Mouse (Mus musculus): ENCODE results near the gene Banp. TPM values are rescaled to one million over a fixed set of nuclear protein-coding genes. Genes with fewer than 3 reads are reported as not detected.

The Banp gene
- polyA plus RNA-seq, 1 experiment from 2014 or later: 25.3 TPM

DNA sequence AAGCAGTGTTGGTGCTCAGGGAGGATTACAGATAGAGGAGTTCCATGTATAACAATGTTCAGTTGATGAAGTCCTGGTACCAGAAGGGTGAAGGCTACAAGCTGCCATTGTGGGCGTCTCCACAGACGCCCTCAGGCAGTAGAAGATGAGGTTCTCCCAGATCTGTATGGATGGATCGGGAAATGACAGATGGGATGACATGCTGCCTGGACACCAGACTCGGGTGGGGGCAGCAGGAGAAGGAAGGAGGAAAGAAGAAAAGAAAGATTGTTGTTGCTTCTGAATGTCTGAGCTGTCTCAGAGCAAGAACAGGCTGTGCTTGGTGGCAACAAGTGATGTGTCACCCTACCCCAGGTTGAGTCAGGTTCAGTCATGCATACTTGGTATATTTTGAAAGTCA, 78.6 kb downstream of the Banp start:
- no peak overlapping the region for H3K27ac ChIP-seq
- ATAC-seq (replicated peaks; ENCODE audit: insufficient number of reproducible peaks, insufficient read depth, low FRiP score, low read depth): no peak
- WGBS: 74% methylated on average over 4 of the region's 4 CpGs
- no peak overlapping the region for H3K9ac ChIP-seq
- H3K36me3 ChIP-seq: peaks cover 29% of the 10 kb centered on the region
- H3K4me1 ChIP-seq (replicated peaks): peaks cover 11% of the 10 kb centered on the region; the same call in 1 of the 2 replicates
- H3K4me3 ChIP-seq: no peak overlapping the region
- no peaks in the 10 kb centered on the region for H3K27me3 ChIP-seq
- H3K4me2 ChIP-seq: no peak overlapping the region
- no peaks in the 10 kb centered on the region for H3K9me3 ChIP-seq (replicated peaks)

DNA sequence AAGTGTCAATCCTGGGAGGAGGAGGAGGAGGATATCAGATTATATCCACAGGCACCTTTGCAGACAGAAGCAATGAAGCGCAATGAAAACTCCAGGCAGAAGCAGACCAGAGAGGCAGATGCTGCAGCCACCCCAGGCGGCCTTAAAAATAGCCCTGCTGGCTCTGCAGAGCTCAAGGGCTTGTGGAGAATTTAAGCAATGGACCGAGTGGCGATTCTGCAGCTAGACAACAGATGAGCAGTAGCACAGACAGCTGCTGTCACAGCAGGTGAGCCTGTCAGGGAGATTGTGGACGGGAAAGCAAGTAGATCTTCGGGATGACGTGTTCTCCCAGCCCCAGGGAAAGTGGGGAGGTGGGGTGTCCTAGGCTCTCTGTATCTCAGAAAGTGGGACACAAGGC, 81.4 kb downstream of the Banp start:
- H3K36me3 ChIP-seq: peaks cover 8% of the 10 kb centered on the region
- H3K27ac ChIP-seq: no peak overlapping the region
- WGBS: 41% methylated on average over 7 of the region's 7 CpGs
- H3K4me1 ChIP-seq (replicated peaks): peaks cover 21% of the 10 kb centered on the region
- no peak overlapping the region for H3K4me2 ChIP-seq
- no peak for ATAC-seq (replicated peaks; ENCODE audit: insufficient number of reproducible peaks, insufficient read depth, low FRiP score, low read depth)
- H3K4me3 ChIP-seq: no peak overlapping the region
- H3K9ac ChIP-seq: no peak overlapping the region
- no peaks in the 10 kb centered on the region for H3K27me3 ChIP-seq
- no peaks in the 10 kb centered on the region for H3K9me3 ChIP-seq (replicated peaks)

DNA sequence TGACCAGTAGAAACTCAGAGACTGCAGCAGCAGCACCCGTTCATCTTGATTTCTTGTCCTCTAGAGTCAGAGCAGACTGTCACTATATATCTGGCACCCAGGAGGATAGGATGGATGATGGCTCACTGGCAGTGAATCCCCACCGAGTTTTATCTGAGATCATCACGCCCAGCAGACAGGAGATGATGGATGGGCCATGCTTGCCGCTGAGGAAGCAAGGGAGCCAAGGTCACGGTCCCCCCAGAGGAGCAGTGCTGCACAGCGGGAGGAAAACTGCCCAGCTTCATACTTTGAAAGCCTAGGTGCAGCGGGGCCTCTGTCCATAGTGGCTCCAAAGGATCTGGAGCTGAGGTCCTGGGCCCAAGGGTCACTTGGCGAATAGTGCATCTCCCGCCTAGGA, 83.2 kb downstream of the Banp start:
- ATAC-seq (replicated peaks; ENCODE audit: insufficient number of reproducible peaks, insufficient read depth, low FRiP score, low read depth): no peak
- H3K4me3 ChIP-seq: no peak overlapping the region
- no peaks in the 10 kb centered on the region for H3K36me3 ChIP-seq
- H3K9me3 ChIP-seq (replicated peaks): no peaks in the 10 kb centered on the region
- peaks cover 36% of the 10 kb centered on the region for H3K4me1 ChIP-seq (replicated peaks)
- 34% methylated on average over 9 of the region's 9 CpGs for WGBS
- H3K27me3 ChIP-seq: no peaks in the 10 kb centered on the region
- H3K4me2 ChIP-seq: no peak overlapping the region
- H3K9ac ChIP-seq: no peak overlapping the region
- H3K27ac ChIP-seq: no peak overlapping the region

DNA sequence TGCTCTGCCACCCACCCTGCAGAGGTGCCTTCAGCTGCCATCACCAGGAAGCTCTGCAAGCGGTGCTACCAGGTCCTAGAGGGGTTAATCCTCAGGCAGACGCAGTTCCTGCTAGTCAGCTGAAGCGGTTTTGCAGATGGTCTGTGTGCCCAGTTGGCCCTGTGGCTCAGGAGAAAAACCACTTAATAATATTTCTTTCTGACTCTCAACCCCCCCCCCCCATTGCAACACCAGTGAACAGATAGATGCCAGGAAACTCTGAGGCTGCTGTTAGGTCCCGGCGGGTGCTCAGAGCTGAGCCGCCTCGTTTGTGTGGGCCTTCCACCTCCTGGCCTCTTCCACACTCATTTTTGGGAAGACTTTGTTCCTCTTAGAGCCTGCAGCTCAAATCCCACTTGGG, 86.0 kb downstream of the Banp start:
- no peak overlapping the region for H3K4me3 ChIP-seq
- ATAC-seq (replicated peaks; ENCODE audit: insufficient number of reproducible peaks, insufficient read depth, low FRiP score, low read depth): no peak
- 75% methylated on average over 7 of the region's 7 CpGs for WGBS
- no peak overlapping the region for H3K4me2 ChIP-seq
- H3K36me3 ChIP-seq: no peaks in the 10 kb centered on the region
- peaks cover 39% of the 10 kb centered on the region for H3K4me1 ChIP-seq (replicated peaks)
- no peak overlapping the region for H3K9ac ChIP-seq
- no peaks in the 10 kb centered on the region for H3K9me3 ChIP-seq (replicated peaks)
- no peaks in the 10 kb centered on the region for H3K27me3 ChIP-seq
- H3K27ac ChIP-seq: no peak overlapping the region

DNA sequence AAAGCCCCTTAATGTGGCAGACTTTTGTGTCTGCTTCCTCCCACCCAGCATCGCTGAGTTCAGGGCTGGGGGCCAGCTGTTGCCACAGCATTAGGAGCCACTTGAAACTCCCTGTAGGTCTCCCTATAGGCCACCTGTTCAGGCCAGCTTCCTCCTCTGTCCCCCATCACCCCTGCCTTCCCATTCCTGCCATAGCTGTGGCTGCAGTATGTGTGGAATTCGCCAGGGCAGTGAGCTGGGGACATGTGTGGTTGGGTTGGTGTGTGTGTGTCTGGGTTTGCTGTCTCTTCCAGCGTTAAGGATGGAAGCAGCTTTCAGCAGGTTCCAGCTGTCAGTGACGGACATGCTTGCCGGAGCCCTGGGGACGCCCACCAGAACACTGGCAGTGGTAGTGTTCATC, 86.8 kb downstream of the Banp start:
- no peak overlapping the region for H3K27ac ChIP-seq
- WGBS: 32% methylated on average over 6 of the region's 6 CpGs

DNA sequence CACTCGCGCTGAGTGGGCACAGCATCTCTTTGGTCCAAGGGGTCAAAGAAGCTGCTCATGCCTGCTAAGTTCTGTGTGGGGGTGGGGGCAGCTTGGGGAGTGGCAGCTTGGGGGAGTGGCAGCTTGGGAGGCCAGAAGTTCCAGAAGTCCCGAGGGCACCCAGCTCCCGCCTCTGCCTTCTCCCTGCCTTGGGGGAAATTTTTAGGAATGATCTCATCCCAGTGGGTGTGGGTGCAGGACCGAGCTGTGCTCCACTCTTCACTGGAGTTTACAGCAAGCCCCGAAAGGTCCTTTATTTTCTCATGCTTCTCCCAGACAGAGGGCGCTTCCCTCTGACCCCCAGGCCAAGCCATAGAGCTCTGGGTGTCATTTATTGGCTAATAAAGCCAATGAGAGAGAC, 87.7 kb downstream of the Banp start:
- ATAC-seq (replicated peaks; ENCODE audit: insufficient number of reproducible peaks, insufficient read depth, low FRiP score, low read depth): no peak
- WGBS: 54% methylated on average over 7 of the region's 7 CpGs
- no peak overlapping the region for H3K4me2 ChIP-seq
- H3K27me3 ChIP-seq: peaks cover 4% of the 10 kb centered on the region; the same call in 1 of the 2 replicates
- H3K4me3 ChIP-seq: no peak overlapping the region
- no peak overlapping the region for H3K9ac ChIP-seq
- peaks cover 34% of the 10 kb centered on the region for H3K4me1 ChIP-seq (replicated peaks)
- no peaks in the 10 kb centered on the region for H3K36me3 ChIP-seq
- no peak overlapping the region for H3K27ac ChIP-seq
- H3K9me3 ChIP-seq (replicated peaks): no peaks in the 10 kb centered on the region

More for the DNA sequence above, 86.8 kb downstream of the Banp start:
- Histone ChIP-seq H3K27me3 (peaks cover 3% of the 10 kb centered on the region; the same call in 1 of the 2 replicates), H3K36me3 (no peaks in the 10 kb centered on the region), H3K9ac (no peak overlapping the region), H3K4me2 (no peak overlapping the region), H3K4me3 (no peak overlapping the region), H3K4me1 (replicated peaks) (peaks cover 34% of the 10 kb centered on the region), H3K9me3 (replicated peaks) (no peaks in the 10 kb centered on the region)
- ATAC-seq (replicated peaks; ENCODE audit: insufficient number of reproducible peaks, insufficient read depth, low FRiP score, low read depth): peak; percentile 69

DNA sequence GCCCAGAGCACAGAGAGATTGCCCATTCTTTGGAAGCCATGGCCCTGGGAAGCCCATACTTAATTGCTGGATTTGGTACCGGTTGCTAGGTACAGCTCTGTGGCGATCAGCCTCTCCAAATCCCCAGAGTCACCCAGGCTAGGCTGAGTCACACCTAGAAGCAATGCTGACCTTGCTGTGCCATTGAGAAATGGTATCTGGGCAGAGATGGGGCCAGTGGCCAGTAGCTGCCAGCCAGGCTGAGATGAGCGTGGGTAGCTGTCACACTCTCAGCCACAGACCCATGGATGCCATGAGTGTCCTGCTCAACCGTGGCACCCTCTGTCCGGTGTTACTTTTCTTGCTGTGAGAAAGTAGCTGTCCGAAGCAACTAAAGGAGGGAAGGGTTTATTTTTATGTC, 88.5 kb downstream of the Banp start:
- Histone ChIP-seq H3K9me3 (replicated peaks) (no peaks in the 10 kb centered on the region), H3K27me3 (peaks cover 7% of the 10 kb centered on the region; the same call in 1 of the 2 replicates), H3K4me3 (no peak overlapping the region), H3K27ac (no peak overlapping the region), H3K4me1 (replicated peaks) (peaks cover 38% of the 10 kb centered on the region), H3K4me2 (no peak overlapping the region), H3K36me3 (no peaks in the 10 kb centered on the region), H3K9ac (no peak overlapping the region)
- ATAC-seq (replicated peaks; ENCODE audit: insufficient number of reproducible peaks, insufficient read depth, low FRiP score, low read depth): no peak
- 87% methylated on average over 6 of the region's 6 CpGs for WGBS

DNA sequence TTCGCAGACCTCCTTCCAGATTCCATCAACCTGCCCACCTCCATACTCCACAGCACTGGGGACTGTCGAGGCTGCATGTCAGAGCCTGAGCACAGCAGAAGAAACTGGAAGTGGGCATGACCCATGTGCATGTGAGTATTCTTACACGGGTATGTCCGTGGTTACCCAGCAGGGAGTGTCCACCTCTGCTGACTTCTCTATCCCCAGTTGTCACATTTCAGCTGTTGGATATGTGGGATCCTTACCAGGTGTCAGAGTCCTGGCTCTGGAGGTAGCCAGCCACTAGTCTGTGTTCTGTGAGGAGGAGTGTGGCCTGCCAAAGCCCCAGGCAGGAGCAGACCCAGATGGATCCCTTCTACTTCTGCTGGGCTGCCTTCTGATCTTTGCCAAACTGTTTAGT, 89.9 kb downstream of the Banp start:
- no peak for ATAC-seq (replicated peaks; ENCODE audit: insufficient number of reproducible peaks, insufficient read depth, low FRiP score, low read depth)
- Histone ChIP-seq H3K9me3 (replicated peaks) (no peaks in the 10 kb centered on the region), H3K27ac (no peak overlapping the region), H3K4me3 (no peak overlapping the region), H3K36me3 (no peaks in the 10 kb centered on the region), H3K4me2 (no peak overlapping the region), H3K9ac (no peak overlapping the region), H3K4me1 (replicated peaks) (peaks cover 43% of the 10 kb centered on the region), H3K27me3 (peaks cover 11% of the 10 kb centered on the region)
- 63% methylated on average over 4 of the region's 4 CpGs for WGBS

DNA sequence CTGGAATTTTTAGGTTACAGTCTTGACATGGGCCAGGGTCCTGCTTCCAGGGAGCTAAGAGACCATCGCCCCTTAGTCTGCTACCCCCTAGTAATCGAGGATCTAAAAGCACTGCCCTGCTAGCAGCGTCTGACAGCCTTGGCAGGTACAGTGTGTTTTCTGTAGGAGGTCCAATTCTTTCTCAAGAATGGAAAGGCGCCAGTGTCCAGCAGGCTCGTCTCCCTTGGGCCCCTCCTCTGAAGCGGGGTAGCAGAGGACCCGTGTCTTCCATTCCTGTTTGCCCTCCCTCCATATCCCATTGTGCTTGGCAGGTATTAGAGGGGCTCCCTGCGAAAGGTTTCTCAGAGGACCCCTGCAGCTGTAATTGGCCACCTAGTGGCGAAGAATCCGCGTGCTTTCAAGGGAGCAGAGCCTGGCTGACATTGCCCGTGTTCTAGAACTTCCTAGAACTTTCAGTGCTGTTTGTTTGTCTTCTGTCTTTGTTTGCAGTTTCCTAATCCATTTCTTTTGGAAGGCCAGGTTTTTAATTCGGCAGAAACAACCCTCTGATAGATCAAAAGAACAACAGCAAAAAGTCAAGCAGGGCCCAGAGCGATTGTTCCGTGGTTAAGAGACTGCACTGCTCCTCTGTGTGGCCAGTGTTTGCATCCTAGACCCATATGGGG, 97.8 kb downstream of the Banp start:
- H3K9ac ChIP-seq: no peak overlapping the region
- 69% methylated on average over 15 of the region's 15 CpGs for WGBS
- peaks cover 15% of the 10 kb centered on the region for H3K4me1 ChIP-seq (replicated peaks)
- H3K9me3 ChIP-seq (replicated peaks): no peaks in the 10 kb centered on the region
- H3K27ac ChIP-seq: no peak overlapping the region
- H3K4me2 ChIP-seq: no peak overlapping the region
- H3K27me3 ChIP-seq: peaks cover 7% of the 10 kb centered on the region; the same call in 1 of the 2 replicates
- H3K4me3 ChIP-seq: no peak overlapping the region
- H3K36me3 ChIP-seq: no peaks in the 10 kb centered on the region
- ATAC-seq (replicated peaks; ENCODE audit: insufficient number of reproducible peaks, insufficient read depth, low FRiP score, low read depth): no peak

DNA sequence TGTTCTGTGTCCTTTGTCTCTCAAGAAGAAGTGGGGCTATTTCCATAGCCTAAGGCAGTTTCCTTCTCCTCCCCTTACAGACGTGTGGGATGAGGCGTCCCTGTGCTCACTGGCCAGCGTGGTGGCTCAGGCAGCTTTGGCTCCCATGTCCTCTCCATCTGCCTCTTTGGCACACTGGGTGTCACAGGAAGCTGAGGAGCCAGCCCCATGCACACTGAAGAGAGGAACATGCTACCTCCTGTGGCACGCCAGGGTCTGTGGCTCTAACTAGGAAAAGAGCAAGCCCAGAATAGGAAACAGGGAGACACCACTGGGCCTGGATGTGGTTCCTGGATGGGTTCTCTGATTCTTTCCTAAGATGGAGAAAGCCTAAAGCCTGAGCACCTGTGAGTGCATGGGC, 99.7 kb downstream of the Banp start:
- H3K36me3 ChIP-seq: no peaks in the 10 kb centered on the region
- no peak for ATAC-seq (replicated peaks; ENCODE audit: insufficient number of reproducible peaks, insufficient read depth, low FRiP score, low read depth)
- 90% methylated on average over 4 of the region's 4 CpGs for WGBS
- 0 out of 2 replicates have a peak, but pooled peaks cover 4% of the 10 kb centered on the region for H3K4me1 ChIP-seq (replicated peaks)
- H3K9ac ChIP-seq: no peak overlapping the region
- peaks cover 2% of the 10 kb centered on the region; the same call in 1 of the 2 replicates for H3K27me3 ChIP-seq
- no peak overlapping the region for H3K4me3 ChIP-seq
- no peaks in the 10 kb centered on the region for H3K9me3 ChIP-seq (replicated peaks)
- H3K27ac ChIP-seq: no peak overlapping the region
- no peak overlapping the region for H3K4me2 ChIP-seq

DNA sequence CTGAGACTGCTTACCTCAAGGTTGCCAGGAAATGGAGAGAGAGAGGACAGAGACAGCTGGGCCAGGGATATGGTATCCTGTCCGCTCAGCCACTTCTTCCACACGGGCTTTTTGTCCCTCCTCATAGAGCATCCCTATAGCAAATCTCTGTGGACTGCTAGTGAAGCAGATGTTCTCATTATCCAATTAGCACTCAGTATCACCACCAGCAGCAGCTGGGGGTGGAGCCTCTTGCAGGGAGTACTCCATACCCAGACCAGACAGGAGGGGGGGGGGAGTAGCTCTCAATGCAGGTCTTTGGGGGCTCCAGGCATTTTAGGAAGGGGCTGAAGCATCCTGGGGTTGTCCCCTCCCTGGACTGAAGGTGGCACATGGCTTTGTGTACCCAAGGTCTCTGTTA, 100.4 kb downstream of the Banp start:
- Histone ChIP-seq H3K4me1 (replicated peaks) (0 out of 2 replicates have a peak, but pooled peaks cover 4% of the 10 kb centered on the region), H3K27me3 (no peaks in the 10 kb centered on the region), H3K27ac (no peak overlapping the region), H3K4me2 (no peak overlapping the region), H3K9me3 (replicated peaks) (no peaks in the 10 kb centered on the region), H3K9ac (no peak overlapping the region), H3K36me3 (no peaks in the 10 kb centered on the region), H3K4me3 (no peak overlapping the region)
- ATAC-seq (replicated peaks; ENCODE audit: insufficient number of reproducible peaks, insufficient read depth, low FRiP score, low read depth): no peak
- WGBS: 70% methylated on average over 2 of the region's 2 CpGs

DNA sequence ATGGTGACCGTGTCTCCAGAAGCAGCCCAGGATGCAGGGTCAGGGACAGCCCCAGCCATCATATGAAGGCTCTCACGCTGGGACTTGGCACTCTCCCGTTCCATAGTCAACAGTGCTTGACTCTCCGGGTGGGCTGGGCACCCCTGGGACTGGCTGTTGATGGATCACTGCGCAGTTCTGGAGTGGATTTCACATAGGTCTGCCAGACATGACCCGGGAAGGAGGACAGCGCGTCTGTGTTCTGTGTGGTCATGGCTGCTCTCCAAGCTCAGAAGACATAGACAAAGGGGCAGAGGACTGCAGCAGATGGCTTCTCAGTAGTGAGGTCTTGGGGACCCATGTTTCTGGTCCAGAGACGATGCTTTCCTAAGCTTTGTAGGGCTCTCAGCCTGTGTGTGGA, 101.1 kb downstream of the Banp start:
- 83% methylated on average over 9 of the region's 9 CpGs for WGBS
- H3K36me3 ChIP-seq: no peaks in the 10 kb centered on the region
- no peak overlapping the region for H3K4me2 ChIP-seq
- H3K4me3 ChIP-seq: no peak overlapping the region
- no peaks in the 10 kb centered on the region for H3K9me3 ChIP-seq (replicated peaks)
- no peaks in the 10 kb centered on the region for H3K27me3 ChIP-seq
- no peak overlapping the region for H3K27ac ChIP-seq
- no peak for ATAC-seq (replicated peaks; ENCODE audit: insufficient number of reproducible peaks, insufficient read depth, low FRiP score, low read depth)
- no peak overlapping the region for H3K9ac ChIP-seq
- 0 out of 2 replicates have a peak, but pooled peaks cover 7% of the 10 kb centered on the region for H3K4me1 ChIP-seq (replicated peaks)
